Mouse (Mus musculus): ENCODE results near the gene Paf1. TPM values are rescaled to one million over a fixed set of nuclear protein-coding genes. Genes with fewer than 3 reads are reported as not detected.

Paf1 gene
- polyA plus RNA-seq, 1 experiment from 2014 or later = 81.4 TPM

GRCm38 (mm10) chr7:28377190-28378065 is 15.3 kb upstream of the Paf1 start:
- Histone ChIP-seq H3K27ac (replicated peaks; ENCODE audit: low read depth, low read length) (0 out of 2 replicates have a peak overlapping the region, but pooled peaks have one; percentile 75), H3K4me1 (ENCODE audit: control insufficient read depth, insufficient read depth, low read length) (peaks cover 22% of the 10 kb centered on the region), H3K9me3 (replicated peaks; ENCODE audit: control insufficient read depth, low read length) (no peaks in the 10 kb centered on the region), H3K4me2 (ENCODE audit: low read depth, low read length) (peak overlapping the region; percentile 95), H3K9ac (replicated peaks; ENCODE audit: low read length) (peak overlapping the region; percentile 72), H3K27me3 (ENCODE audit: control insufficient read depth, insufficient read depth, low read length) (no peaks in the 10 kb centered on the region), H3K4me3 (ENCODE audit: low read depth, low read length) (peak overlapping the region; percentile 62), H3K36me3 (replicated peaks; ENCODE audit: control insufficient read depth, insufficient read depth, low read depth, low read length) (no peaks in the 10 kb centered on the region)
- WGBS = 71% methylated on average over 18 of the region's 18 CpGs
- no peak for DNase-seq (ENCODE audit: low spot score)
- no peak for ATAC-seq (replicated peaks; ENCODE audit: insufficient number of reproducible peaks, low FRiP score, low TSS enrichment, low read depth)

GRCm38 (mm10) chr7:28378066-28378690 is 14.6 kb upstream of the Paf1 start:
- Histone ChIP-seq H3K4me1 (ENCODE audit: control insufficient read depth, insufficient read depth, low read length) (peaks cover 25% of the 10 kb centered on the region), H3K27ac (replicated peaks; ENCODE audit: low read depth, low read length) (peak overlapping the region; percentile 75)

GRCm38 (mm10) chr7:28378769-28379651 is 13.7 kb upstream of the Paf1 start:
- Histone ChIP-seq H3K27me3 (ENCODE audit: control insufficient read depth, insufficient read depth, low read length) (no peaks in the 10 kb centered on the region), H3K9ac (replicated peaks; ENCODE audit: low read length) (peak overlapping the region; percentile 72), H3K27ac (replicated peaks; ENCODE audit: low read depth, low read length) (peak overlapping the region; percentile 75), H3K4me1 (ENCODE audit: control insufficient read depth, insufficient read depth, low read length) (peaks cover 25% of the 10 kb centered on the region), H3K36me3 (replicated peaks; ENCODE audit: control insufficient read depth, insufficient read depth, low read depth, low read length) (no peaks in the 10 kb centered on the region), H3K4me2 (ENCODE audit: low read depth, low read length) (peak overlapping the region; percentile 95), H3K9me3 (replicated peaks; ENCODE audit: control insufficient read depth, low read length) (no peaks in the 10 kb centered on the region), H3K4me3 (ENCODE audit: low read depth, low read length) (peak overlapping the region; percentile 62)
- ATAC-seq (replicated peaks; ENCODE audit: insufficient number of reproducible peaks, low FRiP score, low TSS enrichment, low read depth) (no peak), DNase-seq (ENCODE audit: low spot score) (peak; percentile 91)
- 1% methylated on average over 49 of the region's 53 CpGs for WGBS

More at GRCm38 (mm10) chr7:28378066-28378690, 14.6 kb upstream of the Paf1 start:
- Histone ChIP-seq H3K36me3 (replicated peaks; ENCODE audit: control insufficient read depth, insufficient read depth, low read depth, low read length) (no peaks in the 10 kb centered on the region), H3K9me3 (replicated peaks; ENCODE audit: control insufficient read depth, low read length) (no peaks in the 10 kb centered on the region), H3K4me2 (ENCODE audit: low read depth, low read length) (peak overlapping the region; percentile 95), H3K4me3 (ENCODE audit: low read depth, low read length) (peak overlapping the region; percentile 62), H3K9ac (replicated peaks; ENCODE audit: low read length) (peak overlapping the region; percentile 72), H3K27me3 (ENCODE audit: control insufficient read depth, insufficient read depth, low read length) (no peaks in the 10 kb centered on the region)
- DNase-seq (ENCODE audit: low spot score) (no peak), ATAC-seq (replicated peaks; ENCODE audit: insufficient number of reproducible peaks, low FRiP score, low TSS enrichment, low read depth) (no peak)
- 38% methylated on average over 32 of the region's 32 CpGs for WGBS

GRCm38 (mm10) chr7:28380237-28381016 is 12.3 kb upstream of the Paf1 start, which contains the start of gene Zfp36:
TSS of gene Zfp36 (minus strand) at chr7:28380253.
- DNase-seq (ENCODE audit: low spot score) (no peak), ATAC-seq (replicated peaks; ENCODE audit: insufficient number of reproducible peaks, low FRiP score, low TSS enrichment, low read depth) (no peak)
- 47% methylated on average over 17 of the region's 17 CpGs for WGBS
- no peaks in the 10 kb centered on the region for H3K27me3 ChIP-seq (ENCODE audit: control insufficient read depth, insufficient read depth, low read length)
- peak within 1 kb of the TSS; percentile 62 for H3K4me3 ChIP-seq (ENCODE audit: low read depth, low read length)
- no peaks in the 10 kb centered on the region for H3K9me3 ChIP-seq (replicated peaks; ENCODE audit: control insufficient read depth, low read length)
- H3K4me2 ChIP-seq (ENCODE audit: low read depth, low read length) = peak within 1 kb of the TSS; percentile 95
- peak within 1 kb of the TSS; percentile 92 for H3K27ac ChIP-seq (replicated peaks; ENCODE audit: low read depth, low read length)
- peaks cover 25% of the 10 kb centered on the region for H3K4me1 ChIP-seq (ENCODE audit: control insufficient read depth, insufficient read depth, low read length)
- no peaks in the 10 kb centered on the region for H3K36me3 ChIP-seq (replicated peaks; ENCODE audit: control insufficient read depth, insufficient read depth, low read depth, low read length)
- peak within 1 kb of the TSS; percentile 74 for H3K9ac ChIP-seq (replicated peaks; ENCODE audit: low read length)

- no peaks in the 10 kb centered on the region for H3K9me3 ChIP-seq (replicated peaks; ENCODE audit: control insufficient read depth, low read length)
- peak overlapping the region; percentile 27 for H3K4me3 ChIP-seq (ENCODE audit: low read depth, low read length)
- ATAC-seq (replicated peaks; ENCODE audit: insufficient number of reproducible peaks, low FRiP score, low TSS enrichment, low read depth) (no peak), DNase-seq (ENCODE audit: low spot score) (peak; percentile 56)
- peaks cover 25% of the 10 kb centered on the region for H3K4me1 ChIP-seq (ENCODE audit: control insufficient read depth, insufficient read depth, low read length)
- H3K36me3 ChIP-seq (replicated peaks; ENCODE audit: control insufficient read depth, insufficient read depth, low read depth, low read length) = no peaks in the 10 kb centered on the region
- peak overlapping the region; percentile 60 for H3K4me2 ChIP-seq (ENCODE audit: low read depth, low read length)
- whole genome bisulfite sequencing = 4% methylated on average over 30 of the region's 30 CpGs
- H3K9ac ChIP-seq (replicated peaks; ENCODE audit: low read length) = peak overlapping the region; percentile 74
- H3K27me3 ChIP-seq (ENCODE audit: control insufficient read depth, insufficient read depth, low read length) = no peaks in the 10 kb centered on the region
- H3K27ac ChIP-seq (replicated peaks; ENCODE audit: low read depth, low read length) = peak overlapping the region; percentile 92
These were observed 11.5 kb upstream of the Paf1 start for GRCm38 (mm10) chr7:28381017-28381790.

GRCm38 (mm10) chr7:28381938-28382337 is 10.8 kb upstream of the Paf1 start:
- ATAC-seq (replicated peaks; ENCODE audit: insufficient number of reproducible peaks, low FRiP score, low TSS enrichment, low read depth) (peak; percentile 44), DNase-seq (ENCODE audit: low spot score) (peak; percentile 88)
- Histone ChIP-seq H3K4me1 (ENCODE audit: control insufficient read depth, insufficient read depth, low read length) (peaks cover 25% of the 10 kb centered on the region), H3K9me3 (replicated peaks; ENCODE audit: control insufficient read depth, low read length) (no peaks in the 10 kb centered on the region), H3K4me3 (ENCODE audit: low read depth, low read length) (peak overlapping the region; percentile 27), H3K27me3 (ENCODE audit: control insufficient read depth, insufficient read depth, low read length) (no peaks in the 10 kb centered on the region), H3K36me3 (replicated peaks; ENCODE audit: control insufficient read depth, insufficient read depth, low read depth, low read length) (no peaks in the 10 kb centered on the region), H3K27ac (replicated peaks; ENCODE audit: low read depth, low read length) (peak overlapping the region; percentile 92), H3K9ac (replicated peaks; ENCODE audit: low read length) (peak overlapping the region; percentile 74), H3K4me2 (ENCODE audit: low read depth, low read length) (peak overlapping the region; percentile 60)
- WGBS = 2% methylated on average over 18 of the region's 20 CpGs
